Mouse (Mus musculus): ENCODE data around the gene Mvp.

The Mvp gene

GRCm38 (mm10) chr7:127019306-127019960 is 5.0 kb upstream of the Mvp start:
- DNase-seq (ENCODE audit: low spot score in 2 of 2) = no peak

GRCm38 (mm10) chr7:127018416-127019305 is 4.2 kb upstream of the Mvp start:
- peak in 1 of 2 experiments; percentile 21 for DNase-seq (ENCODE audit: low spot score in 2 of 2)

GRCm38 (mm10) chr7:127017950-127018345 is 3.5 kb upstream of the Mvp start:
- no peak for DNase-seq (ENCODE audit: low spot score in 2 of 2)

GRCm38 (mm10) chr7:127016971-127017949 is 2.8 kb upstream of the Mvp start, which contains the start of gene Pagr1a:
Gene Pagr1a (minus strand): TSS chr7:127017352.
- DNase-seq (ENCODE audit: low spot score in 2 of 2) = peak; percentile 98

- DNase-seq (ENCODE audit: low spot score in 2 of 2) = peak in 1 of 2 experiments; percentile 65
These were observed 2.1 kb upstream of the Mvp start for GRCm38 (mm10) chr7:127016486-127016938.

GRCm38 (mm10) chr7:127016481-127016485 is 1.9 kb upstream of the Mvp start, which contains the start of gene Pagr1b:
Gene Pagr1b (minus strand): TSS chr7:127016484.
- no peak for DNase-seq (ENCODE audit: low spot score in 2 of 2)

- no peak for DNase-seq (ENCODE audit: low spot score in 2 of 2)
These were observed 1.7 kb upstream of the Mvp start for GRCm38 (mm10) chr7:127016081-127016480.

- no peak for DNase-seq (ENCODE audit: low spot score in 2 of 2)
These were observed 572 bp upstream of the Mvp start for GRCm38 (mm10) chr7:127014993-127015392.

GRCm38 (mm10) chr7:127013385-127013784 is 1.0 kb downstream of the Mvp start:
- DNase-seq (ENCODE audit: low spot score in 2 of 2) = no peak

GRCm38 (mm10) chr7:127012845-127013244 is 1.6 kb downstream of the Mvp start:
- DNase-seq (ENCODE audit: low spot score in 2 of 2) = no peak

- DNase-seq (ENCODE audit: low spot score in 2 of 2) = no peak
These were observed 2.0 kb downstream of the Mvp start for GRCm38 (mm10) chr7:127012374-127012773.

- DNase-seq (ENCODE audit: low spot score in 2 of 2) = no peak
These were observed 2.7 kb downstream of the Mvp start for GRCm38 (mm10) chr7:127011717-127012116.

GRCm38 (mm10) chr7:127011051-127011450 is 3.4 kb downstream of the Mvp start:
- DNase-seq (ENCODE audit: low spot score in 2 of 2) = no peak

- no peak for DNase-seq (ENCODE audit: low spot score in 2 of 2)
These were observed 4.9 kb downstream of the Mvp start for GRCm38 (mm10) chr7:127009307-127010085.

GRCm38 (mm10) chr7:127008239-127009019 is 6.0 kb downstream of the Mvp start:
- peak; percentile 83 to 85 for DNase-seq (ENCODE audit: low spot score in 2 of 2)

GRCm38 (mm10) chr7:127007313-127008024 is 7.0 kb downstream of the Mvp start:
- DNase-seq (ENCODE audit: low spot score in 2 of 2) = no peak

- DNase-seq (ENCODE audit: low spot score in 2 of 2) = no peak
These were observed 10.1 kb downstream of the Mvp start for GRCm38 (mm10) chr7:127004122-127004875.

GRCm38 (mm10) chr7:127003620-127004019 is 10.8 kb downstream of the Mvp start:
- DNase-seq (ENCODE audit: low spot score in 2 of 2) = no peak

GRCm38 (mm10) chr7:126999568-126999967 is 14.9 kb downstream of the Mvp start:
- no peak for DNase-seq (ENCODE audit: low spot score in 2 of 2)

Measured in frontal cortex, postnatal 36 days (tissue).